Mouse (Mus musculus) lung, postnatal 25 days (tissue): ENCODE measurements around the gene Acvr1.
A peak's percentile ranks its signal among the peaks of the same experiment; 100 is the strongest.

ENCODE experiments used
- DNase-seq: peaks from one replicate; pipeline ENCODE4 v3.0.0; 2022; ENCODE audit warnings: low spot score

Gene Acvr1

DNA sequence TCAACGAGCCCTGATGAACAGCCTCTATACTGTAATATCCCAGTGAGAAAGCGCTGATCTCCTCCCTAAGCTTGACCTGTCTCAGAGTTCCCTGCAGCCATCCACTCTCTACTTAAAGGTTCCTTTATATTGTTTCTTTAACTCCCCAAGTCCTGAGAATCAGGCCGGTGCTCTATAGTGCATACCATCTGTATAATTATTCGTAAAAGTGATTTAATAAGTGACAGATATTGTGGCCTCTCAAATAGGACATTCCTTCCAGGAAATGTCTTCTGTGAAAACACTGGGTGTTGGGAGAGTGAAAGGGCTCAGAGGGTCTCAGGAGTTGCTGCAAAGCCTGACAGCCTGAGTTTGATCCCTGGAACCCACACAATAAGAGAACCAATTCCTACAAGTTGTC, 88.8 kb downstream of the Acvr1 start:
- no peak for DNase-seq

DNA sequence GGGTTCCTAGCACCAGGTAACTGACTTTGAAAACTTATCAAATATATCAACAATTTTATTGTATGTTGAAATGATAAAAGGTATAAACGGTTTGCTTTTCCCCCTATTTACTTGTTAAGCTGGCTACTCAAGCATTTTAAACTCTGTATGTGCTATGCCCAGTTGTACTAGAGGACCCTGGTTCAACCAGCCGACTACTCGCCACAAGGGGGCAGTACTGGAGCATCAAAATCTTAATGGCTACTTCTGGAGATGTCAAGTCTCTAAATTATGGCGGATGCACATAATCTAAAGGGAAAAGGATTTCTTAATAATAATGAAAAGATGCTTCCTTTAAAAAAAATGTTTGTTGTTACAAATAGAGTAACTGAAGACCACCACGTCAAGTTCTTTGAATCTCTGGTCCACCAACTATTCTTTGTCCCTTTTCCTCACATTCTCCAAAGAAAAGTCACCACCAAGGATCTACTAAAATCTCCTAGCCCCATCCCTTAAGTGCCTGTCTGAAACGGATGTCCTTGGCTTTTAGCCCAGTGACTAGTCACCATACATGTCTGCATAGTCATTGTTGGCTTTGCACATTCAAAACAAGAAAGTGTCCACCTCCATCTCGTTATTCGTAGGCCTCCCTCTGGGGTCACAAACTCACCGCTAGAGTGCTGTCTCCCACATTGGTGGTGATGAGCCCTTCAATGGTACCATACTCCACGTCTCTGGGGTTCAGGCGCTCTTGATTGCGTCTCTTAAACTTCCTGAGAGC, 89.8 kb downstream of the Acvr1 start:
- peak; percentile 85 for DNase-seq

DNA sequence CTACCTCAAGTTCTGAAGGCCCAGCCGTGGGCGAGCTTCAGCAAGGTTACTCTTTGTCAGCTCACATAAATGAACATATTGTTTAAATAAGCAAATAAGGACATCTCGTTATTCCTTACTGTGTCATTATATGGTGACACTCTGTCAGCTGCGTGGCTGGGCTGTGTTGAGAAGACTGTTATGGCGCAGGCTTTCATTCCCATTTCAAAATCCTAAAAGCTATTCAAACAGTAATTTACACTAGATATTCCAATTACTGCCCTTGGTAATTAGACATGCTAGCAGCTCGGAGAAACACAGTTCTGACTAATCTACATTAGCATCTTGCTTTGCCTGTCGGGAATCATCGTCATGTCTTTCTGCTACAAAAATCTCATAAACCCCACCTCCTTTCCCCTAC, 91.4 kb downstream of the Acvr1 start:
- no peak for DNase-seq

DNA sequence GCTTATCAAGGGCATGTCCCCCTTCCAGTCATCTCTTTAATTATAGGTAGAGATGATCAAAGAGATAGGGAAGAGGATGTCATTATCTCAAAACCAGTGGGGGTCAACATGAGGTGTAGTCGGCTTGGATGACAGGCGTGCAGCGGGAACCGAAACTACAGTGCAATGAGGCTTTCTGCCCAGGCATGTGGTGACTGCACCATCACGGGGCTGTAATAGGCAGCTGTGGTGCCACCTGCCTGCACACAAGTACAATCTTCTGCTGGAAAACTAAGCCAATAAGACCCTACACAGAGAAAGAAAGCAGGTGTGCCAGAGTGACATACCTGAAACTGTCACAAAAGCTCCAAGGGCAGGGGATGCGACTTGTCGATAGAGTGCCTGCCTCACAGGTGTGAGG, 96.7 kb downstream of the Acvr1 start:
- DNase-seq: no peak

DNA sequence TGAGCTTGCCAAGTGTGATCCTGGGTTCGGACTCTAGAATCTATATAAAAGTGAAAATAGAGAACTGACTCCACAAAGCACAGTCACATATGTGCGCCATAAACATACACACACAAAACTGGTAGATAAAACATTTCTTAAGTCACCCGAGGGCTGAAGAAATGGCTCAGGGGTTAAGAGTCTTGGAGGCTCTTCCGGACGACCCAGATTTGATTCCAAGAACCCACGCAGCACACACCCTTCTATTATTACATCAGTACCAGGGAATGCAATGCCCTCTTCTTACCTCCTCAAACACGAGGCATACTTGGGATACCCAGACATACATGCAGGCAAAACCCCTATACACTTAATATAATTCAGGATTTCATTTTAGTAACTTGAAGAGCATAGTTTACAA, 97.1 kb downstream of the Acvr1 start, which contains the start of gene Gm17409:
Gene Gm17409 (plus strand): TSS at position 301 of the 400 bp plus-strand sequence.
- no peak for DNase-seq

DNA sequence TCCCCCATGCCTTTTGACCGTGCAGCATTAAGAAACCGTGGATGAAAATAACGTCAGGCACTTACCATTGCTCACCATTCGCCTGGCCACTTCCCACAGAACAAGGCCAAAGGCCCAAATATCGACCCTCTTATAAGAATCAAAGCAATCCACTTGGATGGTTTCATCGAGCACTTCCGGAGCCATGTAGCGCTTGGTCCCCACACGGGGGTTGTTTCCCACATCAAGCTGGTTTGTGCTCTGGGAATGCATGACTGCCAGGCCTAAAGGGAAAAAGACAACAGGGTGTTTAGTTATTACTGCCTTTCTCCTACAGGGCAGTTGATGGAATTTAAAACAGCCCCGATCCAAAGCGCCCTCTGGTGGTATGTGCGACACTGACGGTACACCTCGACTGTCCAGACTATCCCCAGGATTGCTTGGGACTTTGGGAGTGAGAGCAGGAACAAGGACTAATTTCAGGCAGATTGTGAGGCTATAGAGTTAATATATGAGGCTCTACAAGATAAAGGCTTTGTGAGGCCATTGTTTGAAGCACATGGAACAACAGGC, 108.1 kb downstream of the Acvr1 start:
- DNase-seq: peak; percentile 22

DNA sequence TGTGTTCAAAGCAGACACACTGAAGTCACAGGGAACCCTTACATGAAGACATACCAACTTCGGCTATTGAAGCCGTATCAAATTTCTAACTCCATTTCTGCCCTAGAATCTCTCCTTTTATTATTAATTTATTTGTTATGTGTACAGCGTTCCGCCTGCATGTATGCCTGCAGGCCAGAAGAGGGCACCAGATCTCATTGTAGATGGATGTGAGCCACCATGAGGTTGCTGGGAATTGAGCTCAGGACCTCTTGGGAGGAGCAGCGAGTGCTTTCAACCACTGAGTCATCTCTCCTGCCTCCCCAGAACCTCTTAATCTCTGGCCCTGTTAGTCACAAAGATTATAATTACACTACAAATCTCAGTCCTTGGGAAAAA, 109.5 kb downstream of the Acvr1 start:
- no peak for DNase-seq

DNA sequence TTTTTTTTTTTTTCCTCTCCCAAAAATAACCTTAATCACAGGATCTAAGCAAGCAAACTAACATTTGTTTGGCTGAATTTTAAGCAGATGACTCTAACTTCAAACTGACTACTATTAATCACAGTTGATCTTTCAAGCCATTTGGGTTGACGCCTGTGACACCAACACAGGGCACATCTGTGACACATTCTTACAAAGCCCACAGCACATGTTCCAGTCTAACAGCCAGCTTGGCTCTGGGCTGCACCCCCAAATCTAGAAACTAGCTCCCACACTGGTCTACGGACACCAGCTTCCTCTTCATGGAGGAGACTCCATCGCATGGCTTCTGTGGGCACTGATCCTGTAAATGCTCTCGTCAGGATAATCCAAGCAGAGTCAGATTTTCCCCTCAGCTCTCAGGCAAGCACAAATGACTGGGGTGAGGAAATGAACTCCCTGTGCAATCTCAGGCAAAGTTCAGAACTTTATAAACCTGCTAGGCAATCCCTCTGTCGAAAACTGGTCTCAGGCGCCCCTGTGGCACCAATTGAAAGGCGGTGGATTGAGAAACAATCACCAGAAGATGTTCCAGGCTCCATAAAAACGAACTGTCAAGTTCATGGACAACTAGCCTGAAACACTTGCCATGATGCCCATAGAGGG, 110.0 kb downstream of the Acvr1 start:
- DNase-seq: no peak

DNA sequence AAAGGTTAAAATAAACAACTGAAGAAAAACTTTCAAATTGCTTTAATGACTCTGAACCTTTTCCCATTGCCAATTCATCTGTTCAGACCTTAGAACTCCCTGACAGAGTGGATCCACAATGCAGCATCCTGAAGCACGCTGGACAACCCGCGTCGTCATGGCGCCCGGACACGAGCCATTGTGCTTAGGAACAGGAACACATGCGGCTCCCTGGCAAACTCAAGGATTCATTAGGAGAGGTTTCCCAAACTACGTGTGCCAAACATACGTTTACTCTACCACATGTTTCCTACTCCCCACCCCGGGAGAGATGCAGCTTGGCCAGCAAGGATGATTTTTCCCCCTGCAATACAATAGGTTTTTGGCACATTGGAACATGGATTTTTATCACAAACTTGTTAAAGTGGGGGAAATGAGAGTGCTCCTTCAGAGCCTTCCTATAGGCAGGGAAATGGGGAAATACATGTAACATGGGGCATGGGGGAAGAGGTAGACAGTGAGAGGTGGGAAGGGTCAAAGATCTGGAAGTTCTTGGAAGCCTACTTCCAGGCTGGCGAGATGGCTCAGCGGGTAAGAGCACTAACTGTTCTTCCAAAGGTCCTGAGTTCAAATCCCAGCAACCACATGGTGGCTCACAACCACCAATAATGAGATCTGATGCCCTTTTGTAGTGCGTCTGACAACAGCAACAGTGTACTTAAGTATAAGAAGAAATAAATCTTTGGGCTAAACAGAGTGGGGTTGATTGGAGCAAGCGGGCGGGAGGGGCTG, 112.7 kb downstream of the Acvr1 start:
- no peak for DNase-seq

DNA sequence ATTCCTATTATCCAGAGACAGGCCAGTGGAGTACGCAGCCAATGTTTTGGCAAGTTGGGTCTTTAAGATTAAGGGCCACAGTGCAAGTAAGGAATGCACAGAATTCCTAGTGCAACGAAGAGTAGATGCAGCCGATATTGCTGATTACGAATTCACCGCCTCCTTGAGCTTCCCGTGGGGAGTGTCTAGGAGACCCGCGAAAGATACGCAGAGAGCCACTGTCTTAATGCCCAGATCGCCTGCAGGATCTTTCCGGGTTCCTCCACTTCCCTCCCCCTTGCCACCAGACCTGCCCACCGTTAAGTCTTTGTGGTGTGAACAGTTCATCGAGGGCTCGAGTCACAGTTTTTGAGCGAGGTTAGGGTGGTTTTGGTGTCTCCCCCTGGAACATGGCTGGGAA, 120.0 kb downstream of the Acvr1 start:
- no peak for DNase-seq

DNA sequence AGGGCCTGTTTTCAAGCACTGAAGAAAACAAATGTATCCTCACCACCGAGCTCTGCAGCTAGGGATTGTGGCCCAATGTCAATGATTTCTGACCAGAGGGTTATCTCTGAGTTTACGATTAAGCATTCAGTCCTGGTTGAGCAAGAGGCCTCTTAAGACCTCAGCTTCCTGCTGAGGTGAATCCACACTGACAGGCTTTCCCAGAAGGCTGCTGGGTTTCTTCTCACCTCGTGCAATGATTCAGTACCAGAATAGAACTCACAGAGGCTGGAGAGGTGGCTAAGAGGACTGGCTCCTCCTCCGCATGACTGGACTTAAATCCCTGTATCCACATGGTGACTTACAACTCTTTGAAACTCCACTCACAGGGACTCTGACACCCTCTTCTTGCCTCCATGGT, 123.8 kb downstream of the Acvr1 start:
- no peak for DNase-seq

DNA sequence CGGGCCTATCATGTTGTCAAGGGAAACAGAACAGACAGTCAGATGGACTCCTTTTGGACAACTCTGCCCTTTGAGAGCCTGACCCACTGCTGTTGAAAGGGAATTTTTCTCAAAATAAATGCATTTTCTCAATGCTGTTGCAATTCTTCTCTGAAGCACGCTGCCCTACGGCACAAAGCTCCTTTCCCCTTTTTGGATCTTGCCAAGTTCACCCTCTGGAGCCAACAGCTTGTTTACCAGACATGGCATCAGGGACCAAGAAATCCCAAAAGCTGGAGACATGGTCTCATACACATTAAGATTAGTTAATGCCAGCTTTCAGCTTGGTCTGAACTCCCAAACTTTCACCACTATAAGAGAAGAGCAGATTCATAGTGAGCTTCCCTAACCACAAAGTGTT, 130.0 kb downstream of the Acvr1 start:
- no peak for DNase-seq

DNA sequence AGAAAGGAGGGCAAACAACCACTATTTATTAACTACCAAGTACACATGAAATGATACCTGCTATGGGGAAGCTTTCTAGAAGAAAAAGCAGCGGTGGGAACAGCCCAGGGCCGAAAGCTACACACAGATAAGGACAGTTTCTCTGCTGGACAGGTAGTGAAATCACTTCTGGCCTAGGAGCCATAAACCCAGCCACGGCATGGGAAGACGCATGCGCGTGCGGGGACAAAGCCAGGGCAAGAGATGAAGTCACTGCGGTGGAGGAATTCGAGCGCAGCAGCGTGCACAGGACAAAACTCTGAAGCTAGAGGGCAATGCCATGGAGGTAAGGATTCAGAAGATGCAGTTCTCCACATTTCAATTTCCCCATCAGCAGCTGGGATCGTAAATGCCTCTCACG, 131.4 kb downstream of the Acvr1 start:
- DNase-seq: no peak

DNA sequence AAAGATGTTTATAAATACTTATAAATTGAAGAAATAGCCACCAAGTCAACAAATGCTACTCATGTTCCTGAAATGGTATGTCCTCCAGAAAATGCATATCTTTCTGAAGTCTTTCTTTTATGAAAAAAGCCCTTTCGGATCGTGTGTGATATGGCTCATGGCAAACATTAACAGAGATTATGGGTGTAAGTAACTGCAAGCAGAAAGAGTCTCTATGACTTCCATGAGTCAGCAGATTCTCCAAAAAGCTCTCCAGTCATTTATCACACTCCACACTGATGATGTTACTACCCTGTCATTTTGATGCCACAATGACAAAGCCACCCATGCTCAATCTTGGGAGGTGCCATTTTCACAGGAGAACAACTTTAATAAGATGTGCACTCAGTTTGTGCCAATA, 132.5 kb downstream of the Acvr1 start:
- DNase-seq: no peak

DNA sequence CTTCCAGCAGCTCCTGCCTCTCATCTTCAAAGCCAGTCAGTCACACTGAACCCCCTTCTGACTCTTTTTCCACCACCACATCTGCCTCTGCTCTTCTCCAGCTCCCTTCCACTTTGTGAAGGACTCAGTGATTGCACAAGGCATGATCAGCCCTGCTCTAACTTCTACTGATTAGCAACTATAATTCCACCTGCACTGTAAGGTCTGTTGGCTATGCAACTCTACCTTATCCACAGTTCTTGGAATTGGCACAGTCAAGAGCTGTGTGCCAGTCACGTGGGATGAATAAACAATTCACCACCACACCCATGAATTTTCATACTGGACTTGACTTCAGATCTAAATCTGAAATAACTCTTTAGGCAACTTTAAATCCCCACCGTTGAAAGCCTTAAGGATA, 133.6 kb downstream of the Acvr1 start:
- DNase-seq: no peak

DNA sequence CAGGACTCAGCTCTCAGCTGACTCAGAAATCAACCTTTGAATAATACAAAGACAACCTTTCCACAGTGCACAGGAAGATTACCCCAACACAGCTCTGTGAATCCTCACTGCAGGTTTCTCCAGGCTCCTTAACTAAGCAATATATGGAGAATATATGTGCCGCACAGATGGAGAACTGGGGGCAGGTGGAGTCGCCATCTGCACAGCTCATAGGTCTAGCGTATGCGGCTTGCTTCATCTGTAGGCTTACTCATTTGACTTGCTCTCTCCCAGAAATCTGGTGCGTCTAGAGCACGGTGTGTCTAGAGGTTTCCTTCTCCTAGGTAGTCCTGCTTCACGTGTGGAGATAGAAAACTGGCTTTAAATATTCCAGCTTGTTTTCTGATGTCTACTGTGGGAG, 134.7 kb downstream of the Acvr1 start:
- no peak for DNase-seq

DNA sequence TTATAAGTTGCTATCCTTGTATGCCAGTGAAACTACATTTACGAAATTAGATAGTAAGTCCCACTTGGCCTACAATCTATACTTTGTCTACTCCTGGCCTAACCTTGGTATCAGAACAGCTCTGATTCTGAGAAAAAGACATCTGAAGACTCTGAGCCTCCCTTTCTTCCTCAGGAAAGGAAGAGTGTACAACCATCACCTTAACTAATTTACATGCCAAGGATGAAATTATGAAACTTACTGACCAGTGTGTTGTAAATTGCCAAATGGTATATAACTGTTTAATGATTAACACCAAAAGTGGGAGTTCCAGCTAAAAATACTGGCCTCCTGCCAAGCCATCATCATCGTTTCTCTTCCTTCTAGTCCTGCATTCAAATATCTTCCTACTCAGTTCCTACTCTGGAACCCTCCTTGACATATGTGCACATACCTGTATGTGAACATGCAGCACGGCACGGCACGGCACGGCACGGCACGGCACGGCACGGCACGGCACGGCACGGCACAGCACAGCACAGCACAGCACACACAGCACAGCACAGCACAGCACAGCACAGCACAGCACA, 141.4 kb downstream of the Acvr1 start:
- DNase-seq: no peak

DNA sequence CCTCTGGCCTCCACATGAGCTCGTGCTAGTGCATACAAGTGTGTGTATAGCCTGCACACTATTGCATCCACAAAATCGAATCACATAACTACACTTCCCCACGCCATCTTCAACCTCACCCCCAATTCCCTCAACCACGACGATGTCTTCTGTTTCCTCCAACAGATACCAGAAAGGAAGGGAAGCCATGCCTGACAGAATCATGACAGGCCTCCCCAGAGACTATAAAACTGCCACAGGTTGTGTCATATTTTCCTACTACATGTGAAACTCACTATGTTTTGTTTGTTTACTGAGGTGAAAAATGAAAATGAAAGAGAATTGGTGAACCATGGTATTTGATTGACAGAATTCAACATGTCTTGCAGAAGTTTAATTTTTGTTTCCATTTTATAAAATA, 143.6 kb downstream of the Acvr1 start:
- DNase-seq: no peak

DNA sequence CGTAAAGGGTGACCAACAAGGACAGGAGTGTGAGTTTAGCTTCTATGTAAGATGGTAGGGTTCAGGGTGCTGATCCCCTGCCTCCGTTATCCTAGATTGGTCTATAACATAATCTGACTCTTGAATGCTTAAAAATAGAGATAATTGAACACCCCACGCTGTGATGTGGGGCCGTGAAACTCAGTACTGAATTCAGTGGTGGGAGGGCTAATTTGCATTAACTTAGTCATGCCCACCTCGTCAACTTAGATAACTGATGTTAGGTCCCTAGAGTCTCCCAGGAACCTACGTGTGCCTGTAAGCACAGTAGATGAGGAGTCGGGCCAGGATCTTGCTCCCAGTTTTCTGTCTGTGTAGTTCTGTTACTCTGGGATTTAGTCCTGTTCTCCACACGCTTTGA, 147.4 kb downstream of the Acvr1 start:
- DNase-seq: no peak

DNA sequence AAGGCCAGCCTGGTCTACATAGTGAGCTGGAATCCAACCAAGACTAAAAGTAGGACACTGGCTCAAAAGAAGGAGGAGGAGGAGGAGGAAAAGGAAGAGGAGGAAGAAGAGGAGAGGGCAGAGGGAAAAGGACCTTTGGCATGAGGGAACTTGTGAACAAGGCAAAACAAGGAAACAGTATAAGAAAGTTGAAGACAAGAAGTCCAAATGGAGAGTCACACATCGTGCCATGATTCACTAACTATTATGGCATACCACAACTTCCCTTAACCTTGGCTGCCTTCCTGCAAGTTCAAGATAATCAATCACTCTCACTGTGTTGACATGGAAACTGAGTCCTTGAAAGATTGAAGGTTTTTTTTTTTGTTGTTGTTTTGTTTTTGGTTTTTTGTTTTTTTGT, 148.8 kb downstream of the Acvr1 start:
- DNase-seq: no peak

DNA sequence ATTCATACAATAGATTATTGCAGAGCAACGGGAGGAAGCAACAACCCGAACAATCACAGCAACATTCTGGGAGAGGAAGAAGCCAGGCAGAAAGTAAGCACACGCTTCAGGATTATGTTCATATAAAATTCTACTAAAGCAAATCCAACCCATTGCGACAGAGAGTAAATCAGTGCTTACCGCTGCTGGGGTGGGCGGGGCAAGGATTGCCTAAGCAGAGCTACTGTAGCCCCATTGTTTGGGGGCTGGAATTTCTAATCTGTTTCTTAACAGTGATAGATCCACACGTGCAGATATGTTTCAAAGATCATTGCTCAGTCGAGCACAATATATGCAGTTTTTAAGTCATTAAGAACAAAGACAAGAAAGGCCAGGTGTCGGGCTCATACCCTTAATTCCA, 149.3 kb downstream of the Acvr1 start:
- no peak for DNase-seq

DNA sequence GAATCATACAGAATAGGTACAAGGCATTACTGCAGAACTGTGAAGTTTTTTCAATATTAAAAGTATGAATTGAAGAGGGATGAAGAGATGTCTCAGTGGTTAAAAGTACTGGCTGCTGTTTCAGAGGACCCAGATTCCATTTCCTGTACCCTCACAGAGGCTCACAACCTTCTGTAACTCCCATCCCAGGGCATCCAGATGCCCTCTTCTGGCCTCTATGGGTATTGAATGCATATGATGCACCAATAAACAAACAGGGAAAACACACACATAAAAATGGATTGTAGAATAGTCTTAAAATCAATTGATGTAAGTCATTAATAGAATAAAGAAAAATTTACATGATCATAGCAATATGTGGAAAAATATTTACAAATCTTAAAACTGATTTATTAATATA, 151.9 kb downstream of the Acvr1 start:
- no peak for DNase-seq
